Mouse (Mus musculus) urinary bladder, postnatal 10 days (tissue): Measurements from ENCODE around the gene Kmt2d.
A peak's percentile ranks its signal among the peaks of the same experiment; 100 is the strongest.
"Not testable (repeated sequence)": the region's sequence is repeated elsewhere in the genome, so short reads cannot be mapped to it uniquely, and the experiment has no call there.

ENCODE experiments used
- DNase-seq: peaks from one replicate; pipeline ENCODE4 v3.0.0; 2022; ENCODE audit warnings: low spot score

The Kmt2d gene

GRCm38 (mm10) chr15:98830736-98831683, 40.0 kb downstream of the Kmt2d start, which contains the start of gene Prkag1:
Prkag1 (minus strand) TSS chr15:98831521.
- peak; percentile 89 for DNase-seq

DNA sequence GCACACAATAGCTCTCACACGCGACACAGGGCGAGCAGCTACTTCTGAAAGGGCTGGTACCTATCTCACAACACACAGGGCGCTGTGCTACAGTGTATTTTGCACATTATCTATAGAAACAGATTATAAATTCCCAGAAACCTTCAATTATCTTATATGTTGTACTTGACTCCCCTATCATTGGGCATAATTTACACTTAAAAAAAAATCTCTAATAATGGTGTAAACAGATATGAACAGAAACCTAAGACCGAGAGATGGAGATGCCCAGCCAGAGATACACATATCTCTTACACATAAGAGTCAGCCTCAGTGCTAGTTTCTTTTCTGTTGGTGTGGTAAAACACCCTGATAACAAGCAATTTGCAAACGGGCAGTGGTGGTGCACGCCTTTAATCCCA, 43.4 kb downstream of the Kmt2d start:
- no peak for DNase-seq

GRCm38 (mm10) chr15:98823434-98823833, 47.6 kb downstream of the Kmt2d start:
- DNase-seq: no peak

DNA sequence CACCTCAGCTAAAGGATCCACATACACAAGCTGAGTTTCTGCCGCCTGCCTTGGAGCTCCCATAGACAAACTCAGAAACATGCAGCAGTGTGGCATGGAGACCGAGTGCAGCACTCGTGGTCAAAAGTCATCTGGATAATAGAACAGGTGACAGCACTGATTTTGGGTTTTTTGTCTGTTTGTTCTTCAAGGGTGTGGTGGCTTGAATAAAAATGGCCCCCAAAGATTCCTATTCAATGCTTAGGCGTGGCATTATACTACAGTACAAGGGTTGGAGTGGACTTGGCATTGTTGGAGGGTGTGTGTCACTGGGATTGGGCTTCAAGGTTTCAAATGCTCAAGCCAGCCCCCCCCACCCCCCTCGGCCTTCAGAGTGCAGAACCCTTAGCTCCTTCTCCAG, 48.9 kb downstream of the Kmt2d start:
- no peak for DNase-seq

DNA sequence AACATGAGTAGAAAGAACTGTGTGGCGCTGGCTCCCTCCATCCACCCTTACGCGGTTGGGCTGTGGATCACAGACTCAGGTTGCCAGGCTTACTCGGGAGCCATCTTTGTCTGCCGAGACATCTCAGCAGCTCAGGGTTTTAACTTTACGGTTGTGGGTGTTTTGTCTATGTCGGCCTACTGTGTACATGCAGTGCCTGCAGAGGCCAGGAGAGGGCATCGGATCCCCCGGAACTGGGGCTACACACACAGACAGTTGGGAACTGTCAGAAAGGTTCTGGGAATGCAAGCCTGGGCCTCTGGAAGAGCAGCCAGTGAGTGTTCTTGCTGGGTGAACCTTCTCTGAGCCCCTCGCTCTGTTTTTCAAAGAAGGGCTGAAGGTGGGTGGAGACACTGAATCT, 49.6 kb downstream of the Kmt2d start:
- DNase-seq: no peak

GRCm38 (mm10) chr15:98820937-98821336, 50.1 kb downstream of the Kmt2d start:
- no peak for DNase-seq

DNA sequence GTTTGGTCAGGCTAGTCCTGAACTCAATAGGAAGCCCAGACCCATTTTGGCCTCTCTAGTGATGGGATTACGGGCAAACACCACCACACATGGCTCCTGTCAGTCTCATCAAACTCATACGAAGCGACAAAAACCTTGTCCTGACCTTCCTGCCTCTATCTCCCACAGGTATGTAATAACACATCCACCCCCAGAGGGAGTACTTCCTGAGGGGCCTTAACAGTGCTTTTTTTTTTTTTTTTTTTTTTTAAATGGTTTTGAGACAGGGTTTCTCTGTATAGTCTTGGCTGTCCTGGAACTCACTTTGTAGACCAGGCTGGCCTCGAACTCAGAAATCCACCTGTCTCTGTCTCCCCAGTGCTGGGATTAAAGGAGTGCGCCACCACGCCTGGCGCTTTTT, 52.8 kb downstream of the Kmt2d start:
- DNase-seq: no peak

GRCm38 (mm10) chr15:98812741-98813424, 58.1 kb downstream of the Kmt2d start:
- DNase-seq: no peak

GRCm38 (mm10) chr15:98810212-98810611, 60.8 kb downstream of the Kmt2d start:
- DNase-seq: not testable (repeated sequence)

DNA sequence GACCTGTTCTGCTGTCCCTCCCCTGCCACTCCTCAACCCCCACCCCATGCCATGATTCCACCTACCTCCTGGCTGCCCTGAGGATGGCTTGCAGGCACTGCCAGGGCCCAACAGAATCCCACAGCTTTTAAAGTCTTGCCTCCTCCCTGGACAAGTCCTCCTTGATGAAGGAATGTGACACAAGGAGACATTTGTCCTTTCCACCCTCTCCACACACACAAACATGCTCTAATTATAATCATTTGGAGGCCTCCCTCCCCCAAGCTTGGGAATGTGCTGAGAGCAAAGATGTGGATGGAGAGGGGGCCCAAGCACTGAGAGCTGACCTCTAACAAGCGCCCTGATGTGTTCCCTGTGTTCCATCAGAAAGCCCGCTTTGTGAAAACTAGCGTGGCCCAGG, 61.6 kb downstream of the Kmt2d start, which contains the start of gene Ddn:
Gene Ddn, minus strand, starts transcription at position 101 of the 400 bp plus-strand sequence.
- DNase-seq: no peak

- DNase-seq: no peak
Measured at GRCm38 (mm10) chr15:98808651-98809134, 62.3 kb downstream of the Kmt2d start.

DNA sequence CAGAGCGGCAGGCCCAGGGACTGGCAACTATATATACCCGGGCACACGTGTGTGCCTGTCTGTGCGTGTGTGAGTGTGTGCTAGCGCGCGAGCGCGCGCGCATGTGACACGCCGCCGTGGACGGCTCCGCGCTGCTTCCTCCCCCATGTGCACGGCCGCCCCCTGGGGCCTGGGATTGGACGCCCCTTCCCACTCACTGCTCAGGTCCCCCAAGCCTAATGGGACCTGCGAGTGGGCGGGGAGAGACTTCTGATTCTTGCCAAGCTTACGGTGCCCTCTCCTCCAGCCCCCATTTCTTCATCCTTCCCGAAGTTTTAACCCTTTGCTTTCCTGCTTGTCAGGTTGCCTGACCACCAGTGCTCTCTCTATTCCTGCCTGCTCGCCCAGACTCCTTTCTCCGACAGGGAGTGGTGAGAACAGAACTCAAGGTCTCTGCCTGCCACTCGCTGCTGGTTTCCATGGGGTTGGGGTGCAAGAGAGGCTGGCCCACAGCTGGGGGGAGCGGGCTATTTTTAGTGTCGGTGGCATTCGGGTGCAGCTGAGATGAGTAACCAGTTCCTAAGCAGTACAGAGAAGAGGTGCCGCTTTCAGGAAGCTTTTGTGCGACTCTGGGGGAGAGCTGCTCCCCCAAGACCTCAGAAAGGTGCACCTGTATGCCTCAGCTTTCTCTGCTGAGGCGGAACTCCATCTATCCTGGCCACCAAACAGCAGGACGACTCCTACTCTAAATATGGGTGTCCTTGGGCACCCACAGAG, 62.9 kb downstream of the Kmt2d start:
- DNase-seq: no peak

DNA sequence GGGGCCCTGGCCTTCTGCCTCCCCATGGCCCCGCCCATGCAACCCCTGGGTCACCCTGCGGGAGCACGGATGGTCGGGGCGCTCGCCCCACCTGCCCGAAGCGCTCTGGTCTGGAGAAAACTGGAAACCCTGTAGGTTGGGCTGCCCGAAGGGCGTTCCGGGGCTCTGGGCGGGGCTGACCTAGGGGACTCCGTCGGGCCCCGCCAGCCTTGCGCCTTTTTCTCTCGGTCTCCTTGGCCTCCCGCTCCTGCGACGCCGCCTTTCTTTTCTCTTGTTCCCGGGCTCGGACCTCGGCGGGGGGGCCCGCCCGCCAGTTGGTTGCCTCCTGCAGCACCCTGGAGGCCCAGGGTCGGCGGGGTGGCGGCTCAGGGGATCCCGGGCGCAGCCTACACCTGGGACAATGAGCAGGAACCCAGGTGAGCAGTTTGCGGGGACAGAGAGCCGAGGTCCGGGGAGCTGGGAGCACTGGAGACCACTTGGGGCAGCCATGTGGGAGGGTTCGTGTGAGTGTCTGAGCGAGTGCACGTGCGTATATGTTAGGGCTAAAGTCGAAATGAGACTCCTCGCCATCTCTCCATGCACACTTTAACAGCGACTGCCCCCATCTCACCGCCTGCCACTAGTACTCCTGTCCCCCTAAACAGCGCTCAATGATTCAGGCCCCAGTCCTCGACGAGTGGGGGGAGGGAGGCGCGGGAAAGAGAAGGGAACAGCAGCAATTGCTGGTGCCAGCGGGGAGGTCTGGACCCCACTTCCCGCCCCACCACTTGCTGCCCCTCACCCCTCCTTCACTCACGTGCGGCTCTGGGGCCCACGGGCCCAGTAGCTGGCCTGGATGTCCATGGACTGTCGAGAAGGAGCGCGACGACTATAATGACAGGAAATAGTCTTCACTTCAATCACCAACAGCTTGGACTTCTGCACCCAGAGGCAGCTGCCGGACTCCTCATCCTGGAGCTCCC, 63.9 kb downstream of the Kmt2d start:
- no peak for DNase-seq

DNA sequence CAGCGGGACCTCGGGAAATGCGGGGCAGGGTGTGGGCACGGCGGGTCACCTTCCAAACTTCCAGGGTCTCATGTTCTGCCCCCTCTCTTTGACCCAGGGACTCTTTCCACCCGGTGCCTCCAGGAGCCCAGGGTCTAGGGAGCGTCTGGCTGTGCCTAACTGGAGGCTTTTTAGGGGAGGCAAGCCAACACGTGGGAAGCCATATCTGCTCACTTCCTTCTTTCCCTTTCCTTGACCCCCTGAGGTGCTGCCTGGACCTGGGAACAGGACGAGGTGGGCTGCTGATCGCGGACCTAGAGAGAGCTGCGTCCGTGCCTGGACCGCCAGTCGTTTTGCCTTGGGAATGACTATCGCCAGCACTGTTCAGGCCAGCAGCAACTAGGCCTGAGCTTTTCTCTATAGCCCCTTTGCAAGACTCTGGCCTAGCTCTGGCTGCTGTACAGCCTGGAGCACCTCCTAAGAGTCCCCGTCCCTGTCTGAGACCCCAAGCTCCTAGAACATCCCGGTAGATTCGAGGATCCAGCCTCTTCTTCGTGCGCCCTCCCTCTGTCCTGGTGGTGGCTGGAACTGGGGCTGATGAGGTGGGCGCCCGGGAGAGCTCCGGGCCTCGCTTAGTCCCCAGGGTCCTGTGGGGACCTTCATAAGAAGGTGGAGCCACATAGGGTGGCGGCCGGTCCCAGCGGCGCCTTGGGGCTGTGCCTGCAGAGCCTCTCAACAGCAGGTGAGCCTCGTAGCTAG, 64.8 kb downstream of the Kmt2d start:
- DNase-seq: no peak

GRCm38 (mm10) chr15:98805324-98806040, 65.5 kb downstream of the Kmt2d start:
- no peak for DNase-seq

DNA sequence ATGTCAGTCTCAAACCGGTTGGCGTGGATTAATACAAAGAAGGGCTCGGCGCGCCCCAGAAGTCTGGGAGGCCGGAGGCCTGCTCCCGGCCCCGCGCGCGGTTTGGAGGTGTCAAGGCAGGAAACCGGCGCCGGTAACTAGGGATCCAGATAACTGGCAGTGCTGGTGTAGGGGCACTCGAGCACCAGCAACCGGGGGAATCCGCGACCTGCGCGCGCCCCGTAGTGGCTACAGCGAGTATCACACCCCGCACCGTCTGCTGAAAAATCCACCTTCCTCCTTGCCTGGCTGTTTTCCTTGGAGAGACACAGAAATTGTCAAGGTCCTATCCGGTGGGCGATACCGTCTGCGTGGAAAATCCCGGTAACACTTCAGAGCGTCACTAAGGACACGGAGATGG, 67.0 kb downstream of the Kmt2d start:
- DNase-seq: no peak

GRCm38 (mm10) chr15:98802926-98803325, 68.1 kb downstream of the Kmt2d start:
- DNase-seq: no peak

DNA sequence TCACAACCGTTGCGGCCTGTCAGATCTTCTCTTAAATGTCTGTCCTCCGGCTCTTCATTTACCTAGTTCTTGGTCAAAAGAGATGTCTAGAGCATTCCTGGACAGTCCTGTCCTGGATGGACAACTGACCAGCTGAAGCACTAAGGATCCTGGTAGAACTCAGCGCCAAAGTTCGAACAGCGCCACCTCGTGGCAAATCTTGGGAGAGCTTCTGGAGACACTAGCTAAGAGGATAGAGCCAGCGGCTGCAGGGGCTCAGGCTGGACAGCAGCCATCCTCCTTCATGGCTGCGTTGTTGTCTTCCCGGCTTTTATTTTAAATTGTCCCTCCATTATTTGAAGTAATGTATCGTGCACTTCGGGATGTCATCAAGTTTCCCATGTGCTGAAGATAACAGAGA, 71.6 kb downstream of the Kmt2d start:
- no peak for DNase-seq

DNA sequence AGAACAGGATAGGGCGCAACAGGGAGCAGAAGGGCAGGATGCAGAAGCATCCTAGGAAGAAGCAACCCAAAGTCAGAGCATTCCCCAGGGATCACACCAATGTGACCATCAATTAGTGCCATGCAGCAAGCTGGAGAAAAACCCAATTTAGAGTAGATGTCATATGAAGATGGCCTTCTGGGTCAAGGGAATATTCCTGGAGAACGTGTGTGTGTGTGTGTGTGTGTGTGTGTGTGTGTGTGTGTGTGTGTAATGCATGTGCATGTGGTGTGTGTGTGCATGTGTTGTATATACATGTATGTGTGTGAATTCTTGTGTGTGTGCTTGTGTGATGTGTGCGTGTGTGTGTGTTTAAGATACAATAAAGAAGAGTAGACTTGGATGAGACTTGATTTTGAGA, 72.1 kb downstream of the Kmt2d start:
- DNase-seq: no peak
